Mouse (Mus musculus) liver, adult 2 months (tissue): ENCODE results near the gene Chmp2a.

Source experiments
- CTCF ChIP-seq: fragments of 200-500 bp; IDR thresholded peaks from 2 replicates; pipeline ENCODE4 v1.5.1; 2011; ENCODE audit warnings: low read depth, low read length, control low read depth
- POLR2A ChIP-seq: fragments of 200-500 bp; IDR thresholded peaks from 2 replicates; pipeline ENCODE4 v1.6.1; 2011; ENCODE audit warnings: low read length, control low read depth; ENCODE audit not compliant: insufficient read depth; ENCODE audit errors: extremely low read depth

DNA sequence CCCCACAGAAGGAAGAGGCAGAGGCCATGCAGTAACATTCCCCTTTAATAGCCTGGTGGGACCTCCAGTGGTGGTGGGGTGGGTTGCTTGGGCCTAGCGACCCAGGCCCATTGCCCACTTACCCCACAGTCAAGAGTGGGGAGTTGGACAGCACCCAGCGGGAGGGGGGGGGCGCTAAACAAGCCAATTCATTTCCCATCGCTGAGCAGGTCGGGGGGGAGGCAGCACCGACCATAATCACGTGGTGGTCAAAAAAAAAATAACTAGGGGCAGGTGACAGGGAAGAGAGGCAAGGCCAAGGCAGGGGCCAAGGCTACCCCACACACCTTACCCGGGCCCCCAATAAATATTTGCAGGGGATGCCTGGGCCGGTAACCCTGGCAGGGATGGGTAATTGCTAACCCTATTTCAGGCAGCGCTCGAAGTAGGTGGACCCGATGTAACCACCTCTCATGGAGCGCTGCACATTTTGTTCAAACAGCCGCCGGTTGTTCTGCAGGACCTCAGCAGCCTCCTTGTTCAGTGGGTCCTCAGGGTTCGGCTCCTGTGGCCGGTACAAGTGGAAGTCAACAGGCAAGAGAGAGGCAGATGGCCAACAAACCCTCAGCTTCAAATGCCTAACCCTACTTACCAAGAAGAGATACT is 726 bp upstream of the Chmp2a start:
- TF ChIP-seq CTCF, result no peak
- no peak for TF ChIP-seq POLR2A
